Mouse (Mus musculus) lung, postnatal 0 days (tissue): ENCODE results near the gene Gtpbp1.

ENCODE experiments used
- CTCF ChIP-seq: IDR thresholded peaks from 2 replicates; pipeline ENCODE4 v1.5.1; 2016; ENCODE audit warnings: antibody characterized with exemption, mild to moderate bottlenecking
- EP300 ChIP-seq: IDR thresholded peaks from 2 replicates; pipeline ENCODE4 v1.6.1; 2016; ENCODE audit warnings: antibody characterized with exemption, mild to moderate bottlenecking, control low read depth

- TF ChIP-seq EP300 (no peak), CTCF (no peak)
Measured at GRCm38 (mm10) chr15:79708229-79708822, 17.7 kb downstream of the Gtpbp1 start.
